Mouse (Mus musculus) E14TG2a.4 (cell line): ENCODE measurements around the gene Tshz2.

ENCODE experiments used
- H3K27me3 ChIP-seq: 2 replicates; pipeline ENCODE4 v1.6.1; 2014; ENCODE audit warnings: low read length, control low read depth; ENCODE audit not compliant: insufficient read depth
- H3K36me3 ChIP-seq: 2 replicates; pipeline ENCODE4 v1.6.1; 2014; ENCODE audit warnings: low read length, control low read depth; ENCODE audit not compliant: insufficient read depth
- H3K4me1 ChIP-seq: replicated peaks from 2 replicates; pipeline ENCODE4 v1.6.1; 2014; ENCODE audit warnings: low read depth, low read length, control low read depth
- H3K4me3 ChIP-seq: replicated peaks from 2 replicates; pipeline ENCODE4 v1.5.1; 2014; ENCODE audit warnings: mild to moderate bottlenecking, low read length
- H3K9me3 ChIP-seq: 2 replicates; pipeline ENCODE4 v1.6.1; 2014; ENCODE audit warnings: low read length, control low read depth
- CTCF ChIP-seq: conservative IDR thresholded peaks from 2 replicates; pipeline ENCODE4 v1.5.1; 2014; ENCODE audit warnings: low read length
- NANOG ChIP-seq: IDR thresholded peaks from 2 replicates; pipeline ENCODE4 v1.6.1; 2014; ENCODE audit warnings: borderline replicate concordance, low read length, mixed read lengths
- POU5F1 ChIP-seq: IDR thresholded peaks from 2 replicates; pipeline ENCODE4 v1.6.1; 2014; ENCODE audit warnings: low read length, borderline replicate concordance

The Tshz2 gene

GRCm38 (mm10) chr2:169730551-169730996 is 97.8 kb downstream of the Tshz2 start:
- 0 out of 2 replicates have a peak, but pooled peaks cover 2% of the 10 kb centered on the region for H3K27me3 ChIP-seq
- no peaks in the 10 kb centered on the region for H3K36me3 ChIP-seq
- TF ChIP-seq NANOG (no peak), CTCF (no peak), POU5F1 (no peak)
- H3K4me3 ChIP-seq: no peak overlapping the region
- 0 out of 2 replicates have a peak, but pooled peaks cover 5% of the 10 kb centered on the region for H3K9me3 ChIP-seq
- peaks cover 56% of the 10 kb centered on the region for H3K4me1 ChIP-seq

DNA sequence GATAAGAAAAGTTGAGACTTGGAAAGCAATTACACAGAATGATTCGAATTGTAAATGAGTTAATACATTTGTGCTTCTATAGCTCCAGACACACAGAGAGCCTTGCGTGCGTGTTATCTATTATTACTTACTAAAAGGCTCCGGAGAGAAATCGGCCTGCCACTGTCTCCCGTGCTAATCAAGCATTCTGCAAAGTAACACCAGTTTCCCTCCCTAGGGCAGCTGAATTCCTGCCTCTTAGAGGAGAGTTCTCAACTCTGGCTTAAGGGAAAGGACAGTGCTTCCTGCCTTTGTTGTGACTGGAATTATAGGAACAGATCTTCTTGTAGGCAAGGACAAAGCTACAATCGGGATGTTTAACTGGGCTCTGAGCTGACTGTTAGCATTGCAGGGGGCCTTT is 101.2 kb downstream of the Tshz2 start:
- peaks cover 11% of the 10 kb centered on the region; the same call in 1 of the 2 replicates for H3K27me3 ChIP-seq
- no peak overlapping the region for H3K4me3 ChIP-seq
- no peak for TF ChIP-seq CTCF
- TF ChIP-seq NANOG: no peak
- TF ChIP-seq POU5F1: no peak
- H3K4me1 ChIP-seq: peaks cover 60% of the 10 kb centered on the region
- 0 out of 2 replicates have a peak, but pooled peaks cover 5% of the 10 kb centered on the region for H3K9me3 ChIP-seq
- H3K36me3 ChIP-seq: no peaks in the 10 kb centered on the region

GRCm38 (mm10) chr2:169735475-169736406 is 102.9 kb downstream of the Tshz2 start:
- Histone ChIP-seq H3K4me1 (peaks cover 46% of the 10 kb centered on the region), H3K9me3 (peaks cover 3% of the 10 kb centered on the region; the same call in 1 of the 2 replicates), H3K36me3 (no peaks in the 10 kb centered on the region), H3K27me3 (peaks cover 20% of the 10 kb centered on the region), H3K4me3 (no peak overlapping the region)
- TF ChIP-seq POU5F1 (no peak), CTCF (no peak), NANOG (no peak)

DNA sequence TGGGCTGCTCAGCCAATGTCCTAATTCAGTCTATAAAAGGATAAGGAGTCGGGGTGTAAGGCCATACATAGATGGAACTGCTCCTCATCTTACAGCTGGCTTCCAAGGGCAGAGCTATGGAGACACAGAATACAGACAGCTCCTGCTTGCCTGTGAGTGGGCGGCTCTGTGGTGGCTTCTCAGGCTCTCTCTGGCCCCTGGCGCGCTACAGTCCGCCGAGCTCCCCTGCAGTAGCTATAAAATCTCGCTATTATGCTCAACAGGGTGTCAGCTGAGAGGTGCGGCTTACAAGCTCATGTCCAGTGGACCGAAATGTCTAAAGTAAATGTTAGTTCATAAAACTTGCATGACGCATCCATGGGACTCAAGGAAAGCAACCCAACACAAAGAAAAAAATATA is 108.2 kb downstream of the Tshz2 start:
- Histone ChIP-seq H3K9me3 (peaks cover 8% of the 10 kb centered on the region; the same call in 1 of the 2 replicates), H3K27me3 (peaks cover 23% of the 10 kb centered on the region), H3K4me1 (peaks cover 21% of the 10 kb centered on the region), H3K36me3 (no peaks in the 10 kb centered on the region), H3K4me3 (no peak overlapping the region)
- TF ChIP-seq POU5F1: no peak
- TF ChIP-seq NANOG: no peak

DNA sequence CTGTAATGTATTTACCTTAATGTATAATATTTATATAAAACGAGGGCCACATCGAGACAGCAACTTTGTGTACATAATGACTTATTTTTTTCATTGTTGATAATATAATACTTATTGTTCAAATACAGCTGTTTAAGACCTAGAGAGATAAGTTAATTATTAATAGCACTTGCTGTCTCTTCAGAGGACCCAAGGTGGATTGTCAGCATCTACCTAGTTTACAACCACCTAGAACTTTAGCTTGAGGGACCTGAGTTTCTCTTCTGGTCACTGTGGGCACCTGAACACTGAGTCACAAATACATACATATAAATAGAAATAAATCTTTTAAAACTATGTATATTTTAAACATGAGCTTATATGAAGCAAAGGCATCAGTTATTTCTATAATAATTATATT is 110.0 kb downstream of the Tshz2 start:
- Histone ChIP-seq H3K36me3 (no peaks in the 10 kb centered on the region), H3K4me1 (peaks cover 8% of the 10 kb centered on the region; the same call in 1 of the 2 replicates)
- TF ChIP-seq NANOG: no peak
- TF ChIP-seq CTCF: no peak
- no peak for TF ChIP-seq POU5F1

DNA sequence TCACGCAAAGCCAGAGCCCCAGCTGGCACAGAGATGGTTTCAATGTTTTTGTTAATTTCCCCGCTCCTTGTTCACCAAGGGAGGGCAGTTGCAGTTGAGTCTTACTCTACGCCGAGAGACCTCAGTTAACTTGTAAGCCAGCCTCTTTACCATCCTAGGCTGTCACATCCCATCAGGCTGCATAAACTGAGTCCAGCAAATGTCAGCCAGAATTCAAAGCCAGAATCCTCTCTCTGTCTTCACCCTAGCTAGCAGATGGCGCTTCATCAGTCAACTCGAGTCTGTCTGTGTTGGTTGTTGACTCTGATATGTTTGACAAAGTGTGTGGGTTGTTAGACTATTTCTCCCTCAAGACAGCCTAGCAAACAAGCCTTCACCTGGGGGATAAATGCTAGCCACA is 110.5 kb downstream of the Tshz2 start:
- Histone ChIP-seq H3K27me3 (peaks cover 22% of the 10 kb centered on the region), H3K9me3 (peaks cover 16% of the 10 kb centered on the region), H3K36me3 (no peaks in the 10 kb centered on the region), H3K4me1 (peaks cover 8% of the 10 kb centered on the region; the same call in 1 of the 2 replicates), H3K4me3 (no peak overlapping the region)
- no peak for TF ChIP-seq POU5F1
- no peak for TF ChIP-seq CTCF
- TF ChIP-seq NANOG: no peak

More for the DNA sequence above, 110.0 kb downstream of the Tshz2 start:
- H3K4me3 ChIP-seq: no peak overlapping the region
- peaks cover 15% of the 10 kb centered on the region for H3K9me3 ChIP-seq
- peaks cover 23% of the 10 kb centered on the region for H3K27me3 ChIP-seq

GRCm38 (mm10) chr2:169743910-169744309 is 111.1 kb downstream of the Tshz2 start:
- no peaks in the 10 kb centered on the region for H3K36me3 ChIP-seq
- peaks cover 16% of the 10 kb centered on the region for H3K27me3 ChIP-seq
- peaks cover 4% of the 10 kb centered on the region; the same call in 1 of the 2 replicates for H3K4me1 ChIP-seq
- H3K4me3 ChIP-seq: no peak overlapping the region
- TF ChIP-seq CTCF: no peak
- no peak for TF ChIP-seq POU5F1
- no peak for TF ChIP-seq NANOG
- peaks cover 16% of the 10 kb centered on the region for H3K9me3 ChIP-seq

DNA sequence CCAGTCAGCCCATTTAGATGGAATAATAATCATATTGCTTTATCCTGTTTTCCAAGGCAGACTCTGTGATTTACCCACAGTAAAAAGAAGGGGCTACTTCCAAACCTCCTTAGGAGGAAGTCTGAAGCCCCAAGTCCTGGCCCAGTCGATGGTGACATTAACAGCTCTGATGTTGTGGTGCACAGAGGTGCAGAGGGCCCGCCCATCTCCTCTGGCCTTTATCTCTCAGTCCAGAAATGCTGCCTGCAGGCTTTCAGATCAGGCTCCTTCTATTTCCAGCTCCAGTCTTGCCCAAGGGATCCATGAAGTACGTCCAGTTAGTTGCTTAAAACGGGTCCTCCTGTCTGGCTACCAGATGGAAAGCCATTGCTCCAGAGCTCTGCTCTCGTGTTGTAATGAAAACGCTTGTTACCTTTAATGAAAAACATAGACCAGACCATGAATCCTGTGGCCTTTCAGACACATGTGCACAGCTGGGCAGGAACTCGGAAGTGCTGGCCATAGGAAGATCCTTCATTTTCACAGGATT is 114.4 kb downstream of the Tshz2 start:
- H3K27me3 ChIP-seq: 0 out of 2 replicates have a peak, but pooled peaks cover 1% of the 10 kb centered on the region
- H3K9me3 ChIP-seq: peaks cover 8% of the 10 kb centered on the region
- no peaks in the 10 kb centered on the region for H3K36me3 ChIP-seq
- H3K4me1 ChIP-seq: peaks cover 11% of the 10 kb centered on the region
- no peak for TF ChIP-seq NANOG
- no peak for TF ChIP-seq POU5F1
- TF ChIP-seq CTCF: no peak
- no peak overlapping the region for H3K4me3 ChIP-seq
